In genomic region chr5:114569918-114570670, GRCm38 (mm10) we compare ENCODE assay signal across 8 mouse cellular contexts. TPM values are rescaled to one million over a fixed set of nuclear protein-coding genes. Genes with fewer than 3 reads are reported as not detected.
DNase-seq lines count a peak whose midpoint lies in the region; ATAC-seq and TF ChIP-seq lines count a peak whose summit lies in the region.

No protein-coding gene starts in this region.

- ATAC-seq in limb, embryonic 12.5 days (ENCODE audit: insufficient number of reproducible peaks, insufficient read depth, low FRiP score, low TSS enrichment, low read depth) = no peak
- no peak for ATAC-seq in midbrain, embryonic 16.5 days
- ATAC-seq in granulocyte monocyte progenitor cell, adult 5-6 weeks (replicated peaks; ENCODE audit: poor library complexity, severe bottlenecking) = no peak
- no peak for ATAC-seq in megakaryocyte-erythroid progenitor cell, adult 5-6 weeks (replicated peaks; ENCODE audit: low FRiP score, low TSS enrichment, poor library complexity, severe bottlenecking)

- DNase-seq in adipocyte (ENCODE audit: low spot score) = peak; percentile 85
- DNase-seq in cerebellum, postnatal 10 days = peak; percentile 69 to 80
- DNase-seq in heart, adult 2 months = peak; percentile 59 to 82
- DNase-seq in kidney, adult 9 months = peak; percentile 36

- intact Hi-C loops in heart, adult 2 months (cut with DNase I) = no loop called here

- no peak overlapping the region; the same call in 1 of the 2 replicates for H3K27ac ChIP-seq in heart, adult 2 months
- H3K27ac ChIP-seq in limb, embryonic 12.5 days = no peak overlapping the region
- H3K27ac ChIP-seq in midbrain, embryonic 16.5 days (ENCODE audit: low read length) = no peak overlapping the region

- peaks cover 5% of the 10 kb centered on the region for H3K4me1 ChIP-seq in heart, adult 2 months (ENCODE audit: control insufficient read depth, insufficient read depth, low read length)
- peaks cover 74% of the 10 kb centered on the region for H3K4me1 ChIP-seq in limb, embryonic 12.5 days (replicated peaks)
- peaks cover 53% of the 10 kb centered on the region for H3K4me1 ChIP-seq in midbrain, embryonic 16.5 days (ENCODE audit: control insufficient read depth, insufficient read depth, low read length)

- TF ChIP-seq POLR2A in heart, adult 2 months (IDR thresholded peaks at IDR 0.05; ENCODE audit: insufficient read depth, low read depth, low read length) = no peak

- no peak overlapping the region for H3K9ac ChIP-seq in heart, adult 2 months (ENCODE audit: low read depth, low read length)
- no peak overlapping the region for H3K9ac ChIP-seq in limb, embryonic 12.5 days (replicated peaks)
- H3K9ac ChIP-seq in midbrain, embryonic 16.5 days (ENCODE audit: low read depth, low read length) = peak overlapping the region; percentile 86

- H3K27me3 ChIP-seq in heart, adult 2 months (ENCODE audit: control insufficient read depth, insufficient read depth, low read length) = no peaks in the 10 kb centered on the region
- H3K27me3 ChIP-seq in limb, embryonic 12.5 days = peaks cover 77% of the 10 kb centered on the region
- H3K27me3 ChIP-seq in midbrain, embryonic 16.5 days (ENCODE audit: control insufficient read depth, insufficient read depth, low read depth, low read length) = no peaks in the 10 kb centered on the region

- peak overlapping the region; percentile 96 for H3K4me2 ChIP-seq in limb, embryonic 12.5 days
- peak overlapping the region; percentile 86 for H3K4me2 ChIP-seq in midbrain, embryonic 16.5 days (ENCODE audit: low read length)

- no peaks in the 10 kb centered on the region for H3K9me3 ChIP-seq in limb, embryonic 12.5 days
- H3K9me3 ChIP-seq in midbrain, embryonic 16.5 days (replicated peaks; ENCODE audit: control insufficient read depth, low read length, poor library complexity, severe bottlenecking) = no peaks in the 10 kb centered on the region

- no peaks in the 10 kb centered on the region for H3K36me3 ChIP-seq in heart, adult 2 months (ENCODE audit: control insufficient read depth, insufficient read depth, low read length)
- H3K36me3 ChIP-seq in limb, embryonic 12.5 days = no peaks in the 10 kb centered on the region
- H3K36me3 ChIP-seq in midbrain, embryonic 16.5 days (ENCODE audit: control insufficient read depth, insufficient read depth, low read length) = no peaks in the 10 kb centered on the region

- H3K4me3 ChIP-seq in heart, adult 2 months = no peak overlapping the region
- peak overlapping the region; percentile 66 for H3K4me3 ChIP-seq in limb, embryonic 12.5 days (replicated peaks)
- H3K4me3 ChIP-seq in midbrain, embryonic 16.5 days (ENCODE audit: low read depth, low read length) = peak overlapping the region; percentile 89

- no peak for TF ChIP-seq CTCF in heart, adult 2 months (IDR thresholded peaks at IDR 0.05)

- WGBS in heart, adult 2 months = 33% methylated on average over 11 of the region's 16 CpGs
- WGBS in limb, embryonic 12.5 days = 31% methylated on average over 12 of the region's 16 CpGs
- WGBS in midbrain, embryonic 16.5 days = 18% methylated on average over 10 of the region's 16 CpGs

- TF ChIP-seq EP300 in heart, adult 2 months (IDR thresholded peaks at IDR 0.05; ENCODE audit: insufficient read depth, low read depth, low read length) = peak; percentile 82; the same call in 1 of the 2 replicates

- H3K79me2 ChIP-seq in heart, adult 2 months (replicated peaks; ENCODE audit: control insufficient read depth, insufficient read depth, low read length) = no peaks in the 10 kb centered on the region

RNA-seq across cellular contexts. Expression of gene Fam222a, which starts 2.3 kb away (rescaled TPM):
- total RNA-seq in heart, adult 2 months (2021) = 1 to 10 TPM; 2.1 to 5.0 TPM
- 2.0 and 2.8 TPM in 2 replicates for polyA plus RNA-seq in heart, adult 2 months (2012; rRNA removed)
- polyA plus RNA-seq in limb, embryonic 12.5 days (2016; fragmentation: Nextera tagmentation; extraction: Ambion mirVana) = 1.7 and 2.1 TPM in 2 replicates
- 5.3 and 6.0 TPM in 2 replicates for polyA plus RNA-seq in midbrain, embryonic 16.5 days (2015; fragmentation: Nextera tagmentation; extraction: Ambion mirVana)
- total RNA-seq in granulocyte monocyte progenitor cell, adult 5-6 weeks (2014; fragmentation: Nextera tagmentation) = 0.34 and 2.0 TPM in 2 replicates
- total RNA-seq in granulocyte monocyte progenitor cell, adult 5-6 weeks (2017) = not detected in 2 replicates
- 1.2 TPM in 1 of 2 replicates, not detected in the other for total RNA-seq in megakaryocyte-erythroid progenitor cell, adult 5-6 weeks (2014; fragmentation: Nextera tagmentation)
- 0.08 TPM in 1 of 2 replicates, not detected in the other for total RNA-seq in megakaryocyte-erythroid progenitor cell, adult 5-6 weeks (2017)
